ENCODE assay signal across 13 mouse cellular contexts in genomic region chr13:112749881-112750280, GRCm38 (mm10).
"Had no signal": no experiment of that assay in that cellular context is flagged by ENCODE, and none has a peak within 500 bp of the region (broad histone marks: within the 10 kb centered on the region; RNA-seq: fewer than 3 reads in every experiment).

No protein-coding gene starts in this region.

- DNase-seq: kidney, adult 18-20 months; kidney, postnatal 14 days; lung, embryonic 14.5 days; lung, postnatal 10 days; lung, postnatal 4 days; thymus, postnatal 4 days had no signal

- H3K36me3 ChIP-seq: intestine, embryonic 15.5 days; kidney, embryonic 15.5 days; limb, embryonic 10.5 days; midbrain, embryonic 15.5 days; neural tube, embryonic 12.5 days had no signal

- ATAC-seq: intestine, embryonic 15.5 days; midbrain, embryonic 15.5 days had no signal

- H3K4me3 ChIP-seq: intestine, embryonic 15.5 days; kidney, embryonic 15.5 days; limb, embryonic 10.5 days; megakaryocyte, embryonic 14.5 days; midbrain, embryonic 15.5 days; neural tube, embryonic 12.5 days had no signal

- H3K4me2 ChIP-seq: intestine, embryonic 15.5 days; kidney, embryonic 15.5 days; lung, embryonic 14.5 days; midbrain, embryonic 11.5 days; midbrain, embryonic 15.5 days; neural tube, embryonic 12.5 days had no signal

- H3K27me3 ChIP-seq: intestine, embryonic 15.5 days; kidney, embryonic 15.5 days; midbrain, embryonic 15.5 days; neural tube, embryonic 12.5 days had no signal

- H3K27ac ChIP-seq: midbrain, embryonic 15.5 days; neural tube, embryonic 12.5 days had no signal

- H3K9me3 ChIP-seq: intestine, embryonic 15.5 days; kidney, embryonic 15.5 days; limb, embryonic 10.5 days; megakaryocyte, embryonic 14.5 days; midbrain, embryonic 15.5 days; neural tube, embryonic 12.5 days had no signal

- H3K9ac ChIP-seq: intestine, embryonic 15.5 days; kidney, embryonic 15.5 days; lung, embryonic 14.5 days; midbrain, embryonic 15.5 days; neural tube, embryonic 12.5 days had no signal
